Mouse (Mus musculus): ENCODE data around the gene Prkn.

Prkn gene

GRCm38 (mm10) chr17:11767301-11767700 lies 927.1 kb downstream of the Prkn start:
- DNase-seq, result no peak

- DNase-seq, result no peak
These were observed 928.2 kb downstream of the Prkn start for GRCm38 (mm10) chr17:11768345-11768744.

- no peak for DNase-seq
These were observed 928.8 kb downstream of the Prkn start for GRCm38 (mm10) chr17:11768971-11769370.

- DNase-seq, result no peak
These were observed 929.3 kb downstream of the Prkn start for GRCm38 (mm10) chr17:11769513-11769912.

- DNase-seq, result no peak
These were observed 939.4 kb downstream of the Prkn start for GRCm38 (mm10) chr17:11779547-11779946.

- DNase-seq, result no peak
These were observed 939.8 kb downstream of the Prkn start for GRCm38 (mm10) chr17:11780005-11780404.

GRCm38 (mm10) chr17:11780805-11781481 lies 940.8 kb downstream of the Prkn start:
- no peak for DNase-seq

GRCm38 (mm10) chr17:11788270-11788936 lies 948.2 kb downstream of the Prkn start:
- DNase-seq, result no peak

GRCm38 (mm10) chr17:11795979-11796378 lies 955.8 kb downstream of the Prkn start:
- no peak for DNase-seq

- no peak for DNase-seq
These were observed 961.0 kb downstream of the Prkn start for GRCm38 (mm10) chr17:11801226-11801625.

GRCm38 (mm10) chr17:11807280-11807679 lies 967.1 kb downstream of the Prkn start:
- no peak for DNase-seq

GRCm38 (mm10) chr17:11817886-11818285 lies 977.7 kb downstream of the Prkn start:
- DNase-seq, result no peak

GRCm38 (mm10) chr17:11819506-11819905 lies 979.3 kb downstream of the Prkn start:
- no peak for DNase-seq

- no peak for DNase-seq
These were observed 980.6 kb downstream of the Prkn start for GRCm38 (mm10) chr17:11820757-11821156.

GRCm38 (mm10) chr17:11829501-11829900 lies 989.3 kb downstream of the Prkn start:
- DNase-seq, result no peak

GRCm38 (mm10) chr17:11837121-11837520 lies 996.9 kb downstream of the Prkn start:
- DNase-seq, result no peak

- no peak for DNase-seq
These were observed 1004.3 kb downstream of the Prkn start for GRCm38 (mm10) chr17:11844436-11844835.

- no peak for DNase-seq
These were observed 1004.8 kb downstream of the Prkn start for GRCm38 (mm10) chr17:11844989-11845388.

- no peak for DNase-seq
These were observed 1005.3 kb downstream of the Prkn start for GRCm38 (mm10) chr17:11845506-11845905.

- DNase-seq, result no peak
These were observed 1014.4 kb downstream of the Prkn start for GRCm38 (mm10) chr17:11854571-11854970.

GRCm38 (mm10) chr17:11858772-11859405 lies 1018.7 kb downstream of the Prkn start:
- DNase-seq, result no peak

GRCm38 (mm10) chr17:11861178-11861577 lies 1021.0 kb downstream of the Prkn start:
- no peak for DNase-seq

GRCm38 (mm10) chr17:11862360-11862759 lies 1022.2 kb downstream of the Prkn start:
- no peak for DNase-seq

- no peak for DNase-seq
These were observed 1022.8 kb downstream of the Prkn start for GRCm38 (mm10) chr17:11863017-11863416.

Data from lung, adult 18-20 months (tissue).